Mouse (Mus musculus) ES-E14 (cell line): ENCODE results near the gene Pcsk4.
A peak's percentile ranks its signal among the peaks of the same experiment; 100 is the strongest.

ENCODE experiments used
- CHD2 ChIP-seq: IDR thresholded peaks from 2 replicates; pipeline ENCODE4 v1.6.1; 2014; ENCODE audit warnings: mild to moderate bottlenecking, low read depth, low read length, inconsistent platforms
- ZC3H11A ChIP-seq: IDR thresholded peaks from 2 replicates; pipeline ENCODE4 v1.6.1; 2012; ENCODE audit warnings: low read depth, mild to moderate bottlenecking, inconsistent platforms, low read length, borderline replicate concordance
- ZNF384 ChIP-seq: IDR thresholded peaks from 2 replicates; pipeline ENCODE4 v1.6.1; 2012; ENCODE audit warnings: low read depth, low read length, inconsistent platforms

- no peak for TF ChIP-seq ZC3H11A
- TF ChIP-seq CHD2 = 0 out of 2 replicates have a peak, but pooled peaks have one; percentile 18
- peak; percentile 89 for TF ChIP-seq ZNF384
These were observed 8.2 kb downstream of the Pcsk4 start for GRCm38 (mm10) chr10:80321014-80321669.
